Mouse (Mus musculus) cerebellum, adult 2 months (tissue): ENCODE measurements around the gene Hoxd11.

Source experiments
- CTCF ChIP-seq: fragments of 200-500 bp; IDR thresholded peaks from 2 replicates; pipeline ENCODE4 v1.5.1; 2011; ENCODE audit warnings: low read depth, mild to moderate bottlenecking, control low read depth, low read length, moderate library complexity, borderline replicate concordance; ENCODE audit not compliant: insufficient read depth
- POLR2A ChIP-seq: fragments of 200-500 bp; IDR thresholded peaks from 2 replicates; pipeline ENCODE4 v1.6.1; 2011; ENCODE audit warnings: low read length, control low read depth, borderline replicate concordance; ENCODE audit not compliant: insufficient read depth

- TF ChIP-seq CTCF (no peak), POLR2A (no peak)
These were observed 53.4 kb downstream of the Hoxd11 start for GRCm38 (mm10) chr2:74732513-74733316.
